Mouse (Mus musculus) adrenal gland, adult 18-20 months (tissue): ENCODE measurements around the gene Acbd6. TPM values are rescaled to one million over a fixed set of nuclear protein-coding genes. Genes with fewer than 3 reads are reported as not detected.

Experiments used
- DNase-seq, 2 experiments: peaks; one replicate each; pipeline ENCODE4 v3.0.0; 2021 to 2022; ENCODE audit warnings: low spot score in 2 of 2
- long read RNA-seq, 2 experiments: library from polyadenylated mRNA; stranded (forward); transcript quantifications; one replicate each; pipeline ENCODE4 v2.0.0; 2021
- total RNA-seq, 2 experiments: library from RNA; stranded (reverse); gene quantifications; 1 replicate in 1 of 2; 2 replicates in 1 of 2; pipeline ENCODE4 v1.2.3; 2021

Gene Acbd6
- total RNA-seq = 10 to 100 TPM; 69.0 to 69.7 TPM
- long read RNA-seq, experiment 1, full-length matches to known transcripts = 13 of 17 reads
- long read RNA-seq, experiment 1, partial matches to known transcripts = 1 of 17 reads
- long read RNA-seq, experiment 1, other reads (novel, unspliced or antisense) = 3 of 17 reads
- long read RNA-seq, experiment 2, full-length matches to known transcripts = 58 of 66 reads
- long read RNA-seq, experiment 2, partial matches to known transcripts = 1 of 66 reads
- long read RNA-seq, experiment 2, other reads (novel, unspliced or antisense) = 7 of 66 reads

- peak; percentile 67 to 69 for DNase-seq
Observed at GRCm38 (mm10) chr1:155558012-155558842, at the start of gene Acbd6. Gene Acbd6, plus strand, starts transcription at chr1:155558120.

- no peak for DNase-seq
Observed at GRCm38 (mm10) chr1:155510263-155510662, 47.7 kb upstream of the Acbd6 start.

- no peak for DNase-seq
Observed at GRCm38 (mm10) chr1:155515866-155516265, 42.1 kb upstream of the Acbd6 start.

GRCm38 (mm10) chr1:155516594-155516993 lies 41.3 kb upstream of the Acbd6 start:
- peak; percentile 63 to 71 for DNase-seq

- DNase-seq = no peak
Observed at GRCm38 (mm10) chr1:155517060-155517459, 40.9 kb upstream of the Acbd6 start.

GRCm38 (mm10) chr1:155520285-155520684 lies 37.6 kb upstream of the Acbd6 start:
- no peak for DNase-seq

GRCm38 (mm10) chr1:155522493-155522892 lies 35.4 kb upstream of the Acbd6 start:
- DNase-seq = no peak

GRCm38 (mm10) chr1:155526176-155526575 lies 31.7 kb upstream of the Acbd6 start:
- no peak for DNase-seq

- DNase-seq = peak in 1 of 2 experiments; percentile 32
Observed at GRCm38 (mm10) chr1:155527027-155527786, 30.7 kb upstream of the Acbd6 start.

GRCm38 (mm10) chr1:155527787-155528158 lies 30.1 kb upstream of the Acbd6 start:
- peak in 1 of 2 experiments; percentile 37 for DNase-seq

- DNase-seq = no peak
Observed at GRCm38 (mm10) chr1:155528405-155529119, 29.4 kb upstream of the Acbd6 start.

- no peak for DNase-seq
Observed at GRCm38 (mm10) chr1:155529120-155529963, 28.6 kb upstream of the Acbd6 start.

- peak in 1 of 2 experiments; percentile 42 for DNase-seq
Observed at GRCm38 (mm10) chr1:155530561-155531457, 27.1 kb upstream of the Acbd6 start.

- no peak for DNase-seq
Observed at GRCm38 (mm10) chr1:155532396-155532795, 25.5 kb upstream of the Acbd6 start.

GRCm38 (mm10) chr1:155532833-155533688 lies 24.9 kb upstream of the Acbd6 start:
- no peak for DNase-seq

- no peak for DNase-seq
Observed at GRCm38 (mm10) chr1:155533689-155533965, 24.3 kb upstream of the Acbd6 start.

GRCm38 (mm10) chr1:155537005-155537642 lies 20.8 kb upstream of the Acbd6 start:
- peak; percentile 34 to 66 for DNase-seq

GRCm38 (mm10) chr1:155538006-155538405 lies 19.9 kb upstream of the Acbd6 start:
- DNase-seq = no peak
